Mouse (Mus musculus): ENCODE measurements around the gene E2f1.

Gene E2f1

DNA sequence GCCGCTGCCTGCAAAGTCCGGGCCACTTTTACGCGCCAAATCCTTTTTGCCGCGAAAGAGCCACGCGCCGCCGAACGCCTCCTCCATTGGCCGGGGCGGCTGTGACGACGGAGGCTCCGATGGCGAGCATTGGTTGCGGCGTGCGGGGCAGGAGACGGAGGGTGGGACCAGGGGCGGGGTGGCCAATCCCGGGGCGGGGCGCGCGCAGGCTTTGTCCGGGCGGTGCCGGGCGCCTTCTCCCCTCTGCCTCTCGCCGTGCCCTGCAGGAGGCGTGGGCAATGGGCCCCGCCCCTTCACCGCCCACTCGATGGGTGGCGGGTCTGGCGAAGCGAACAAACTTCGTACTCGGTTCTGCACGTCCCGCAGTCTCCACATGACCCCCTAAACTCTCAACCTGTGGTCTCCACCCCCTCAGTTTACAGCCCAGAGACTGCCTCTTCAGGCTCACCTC lies at the start of gene E2f1:
E2f1 (minus strand) TSS at position 57 of the 451 bp plus-strand sequence.
- no peak for TF ChIP-seq GATA4 (IDR thresholded peaks at IDR 0.05; ENCODE audit: insufficient replicate concordance, low read length)

DNA sequence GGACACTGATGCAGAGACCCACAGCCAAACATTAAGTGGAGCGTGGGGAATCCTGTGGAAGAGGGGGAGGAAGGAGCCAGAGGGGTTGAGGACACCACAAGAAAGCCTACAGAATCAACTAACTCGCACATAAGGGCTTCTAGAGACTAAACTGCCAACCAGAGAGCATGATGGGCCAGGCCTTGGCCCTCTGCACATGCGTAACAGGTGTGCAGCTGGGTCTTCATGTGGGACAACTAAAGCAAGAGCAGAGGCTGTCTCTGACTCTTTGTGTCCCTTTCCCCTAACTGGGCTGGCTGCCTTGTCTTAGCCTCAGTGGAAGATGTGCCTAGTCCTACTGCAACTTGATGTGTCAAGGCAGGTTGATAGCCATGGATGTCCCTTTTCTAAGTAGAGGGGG lies 47.4 kb upstream of the E2f1 start:
- TF ChIP-seq GATA4 (IDR thresholded peaks at IDR 0.05; ENCODE audit: insufficient replicate concordance, low read length), result no peak

DNA sequence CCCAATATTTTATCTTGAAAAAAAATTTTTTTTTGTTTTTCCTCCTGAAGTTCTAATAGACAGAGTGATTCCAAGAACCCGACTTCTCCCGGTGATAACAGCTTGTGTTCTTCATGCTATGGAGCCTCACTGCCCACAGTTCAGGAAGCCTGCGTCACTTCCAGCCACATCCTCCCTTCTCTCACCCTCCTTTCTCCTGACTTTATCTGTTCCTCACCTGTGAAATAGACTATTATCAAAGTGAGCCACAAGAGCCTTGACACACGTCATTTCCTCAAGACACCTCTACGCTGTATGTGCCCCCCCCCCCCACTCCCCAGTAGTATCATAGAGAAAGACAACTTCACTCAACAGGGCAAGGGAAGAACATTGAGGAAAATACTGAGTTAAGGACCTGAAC lies 46.0 kb upstream of the E2f1 start:
- TF ChIP-seq GATA4 (IDR thresholded peaks at IDR 0.05; ENCODE audit: insufficient replicate concordance, low read length), result no peak

DNA sequence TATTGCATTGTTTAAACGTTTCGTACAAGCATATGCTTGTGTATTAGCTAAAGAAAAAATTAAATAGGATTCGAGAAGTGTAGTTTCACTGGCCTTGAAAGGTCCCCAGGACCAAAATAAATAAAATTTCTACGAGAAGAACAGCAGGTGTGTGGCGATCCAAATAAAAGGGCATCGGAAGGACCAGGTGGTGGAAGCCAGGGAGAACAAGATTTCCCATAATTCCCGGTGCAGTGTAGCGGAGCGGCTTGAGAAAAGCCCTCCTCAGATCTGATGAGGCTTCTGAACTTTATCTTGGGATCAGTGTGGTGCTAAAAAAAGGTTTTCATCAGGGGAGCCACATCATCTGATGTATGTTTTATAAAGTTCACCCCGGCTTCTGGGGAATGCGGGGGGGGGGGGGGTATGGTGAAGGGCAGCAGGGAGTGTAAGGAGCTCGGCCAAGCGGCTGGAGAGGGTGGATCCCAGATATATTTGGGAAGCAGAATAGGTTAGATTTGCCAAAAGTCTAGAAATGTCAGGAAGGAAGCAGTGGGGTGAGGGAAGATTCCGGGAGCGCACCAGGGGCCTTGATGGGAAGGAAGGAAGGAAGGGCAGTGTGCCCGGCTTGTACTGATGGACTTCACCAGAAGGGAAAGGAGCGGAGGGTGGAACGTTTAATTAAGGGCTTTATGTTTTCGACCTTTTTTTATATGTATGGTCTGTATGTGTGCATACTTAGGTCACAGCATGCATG lies 45.3 kb upstream of the E2f1 start:
- no peak for TF ChIP-seq GATA4 (IDR thresholded peaks at IDR 0.05; ENCODE audit: insufficient replicate concordance, low read length)

DNA sequence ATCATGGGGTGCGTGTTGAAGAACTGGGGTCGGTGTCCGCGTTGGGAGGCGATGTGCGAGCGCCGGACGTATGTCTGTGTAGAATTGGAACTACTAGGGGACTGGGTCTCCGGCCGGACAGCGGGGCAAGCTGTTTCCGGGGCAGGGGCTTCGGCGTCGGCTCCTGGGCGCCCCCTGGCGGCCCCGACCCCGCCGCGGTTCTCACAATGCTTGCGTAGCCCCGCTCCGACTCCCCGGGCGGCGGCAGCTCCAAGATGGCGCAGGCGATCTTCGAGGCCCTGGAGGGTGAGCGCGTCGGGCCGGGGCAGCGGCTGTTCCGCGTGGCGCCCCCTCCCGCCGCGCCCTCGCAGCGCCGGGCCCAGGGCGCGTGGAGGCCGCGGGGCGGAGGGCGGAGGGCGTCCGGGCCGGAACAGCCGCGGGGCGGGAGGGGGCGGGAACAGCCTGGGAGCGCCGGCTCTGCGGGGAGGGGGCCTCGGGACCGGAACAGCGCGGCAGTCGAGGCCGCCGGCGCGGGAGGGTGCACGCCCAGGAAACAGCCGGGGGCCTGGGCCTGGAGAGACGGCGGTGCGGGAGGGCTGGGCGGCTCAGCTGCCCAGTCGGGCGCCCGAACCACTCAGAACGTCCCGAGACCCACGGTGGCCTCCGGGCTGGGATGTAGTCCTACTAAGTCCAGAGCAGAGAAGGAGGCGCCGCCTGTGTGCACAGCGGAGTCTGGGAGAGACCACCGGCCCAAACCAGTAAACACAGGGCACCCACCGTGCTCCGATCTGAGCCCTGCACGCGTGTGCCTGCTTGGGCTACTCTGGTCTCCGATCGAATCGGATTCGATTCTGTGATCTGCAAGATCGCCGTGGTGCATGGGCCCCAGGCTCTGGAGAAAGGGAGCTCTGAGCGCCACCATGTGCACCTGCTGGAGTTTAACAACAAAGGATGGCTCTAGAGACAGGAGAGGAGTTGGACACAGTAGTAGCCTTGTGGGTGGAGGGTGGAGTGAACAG lies 43.7 kb upstream of the E2f1 start, which contains the start of the genes Zfp341 and 4930519P11Rik:
Zfp341 (plus strand) TSS at position 180 of the 998 bp plus-strand sequence.
4930519P11Rik (minus strand) TSS at position 320 of the 998 bp plus-strand sequence.
- TF ChIP-seq GATA4 (IDR thresholded peaks at IDR 0.05; ENCODE audit: insufficient replicate concordance, low read length), result no peak

DNA sequence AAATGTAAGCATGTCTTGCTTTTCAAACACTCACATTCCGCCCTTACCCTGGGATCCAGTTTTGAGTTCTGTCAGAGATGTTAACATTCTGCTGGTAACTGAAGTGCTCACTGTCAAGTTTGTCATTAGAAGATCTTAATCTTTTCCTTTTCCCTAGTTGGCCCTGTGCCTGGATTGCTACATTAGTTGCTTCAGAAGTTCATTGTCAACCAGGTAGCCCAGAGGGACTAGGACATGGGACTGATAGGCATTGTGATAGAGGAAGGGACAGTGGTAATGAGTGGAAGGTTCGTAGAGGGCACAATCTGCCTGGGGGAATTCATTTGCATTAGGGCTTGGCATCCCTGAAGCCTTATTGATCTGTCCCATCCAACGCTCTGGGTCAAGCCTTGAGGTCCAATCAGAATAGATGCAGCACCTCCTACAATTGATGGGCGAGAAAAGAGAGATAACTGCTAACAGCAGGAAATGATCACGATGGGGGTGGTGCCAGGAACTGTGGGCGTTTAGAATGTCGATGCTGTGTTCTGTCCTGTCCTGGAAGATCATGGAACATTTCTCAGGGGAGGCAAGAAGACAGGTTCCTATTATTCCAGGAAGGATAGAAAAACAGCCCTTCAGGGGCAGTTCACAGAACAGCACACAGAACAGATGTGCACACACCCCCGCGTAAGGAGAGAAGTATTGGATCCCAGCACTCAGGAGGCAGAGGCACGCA lies 39.5 kb upstream of the E2f1 start:
- TF ChIP-seq GATA4 (IDR thresholded peaks at IDR 0.05; ENCODE audit: insufficient replicate concordance, low read length), result peak; percentile 67; the same call in 1 of the 2 replicates

DNA sequence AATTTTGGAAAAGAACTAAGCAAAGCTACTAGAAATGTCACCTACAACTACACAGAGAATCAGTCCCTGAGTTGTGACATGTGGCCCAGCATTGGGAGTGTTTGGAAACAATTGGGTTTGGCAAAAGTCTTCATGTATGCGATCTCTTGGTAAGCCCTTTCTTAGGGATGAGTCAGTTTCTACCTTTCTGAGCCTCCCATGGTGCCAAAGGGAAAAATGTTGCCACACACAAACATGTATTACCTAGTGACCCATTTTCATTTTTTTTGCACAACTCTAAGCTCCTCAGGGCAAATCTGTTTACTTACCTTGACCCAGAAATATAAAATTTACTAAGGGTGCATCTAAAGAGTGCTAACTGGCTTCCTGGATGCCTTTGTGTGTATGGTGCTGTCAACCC lies 37.3 kb upstream of the E2f1 start:
- no peak for TF ChIP-seq GATA4 (IDR thresholded peaks at IDR 0.05; ENCODE audit: insufficient replicate concordance, low read length)

DNA sequence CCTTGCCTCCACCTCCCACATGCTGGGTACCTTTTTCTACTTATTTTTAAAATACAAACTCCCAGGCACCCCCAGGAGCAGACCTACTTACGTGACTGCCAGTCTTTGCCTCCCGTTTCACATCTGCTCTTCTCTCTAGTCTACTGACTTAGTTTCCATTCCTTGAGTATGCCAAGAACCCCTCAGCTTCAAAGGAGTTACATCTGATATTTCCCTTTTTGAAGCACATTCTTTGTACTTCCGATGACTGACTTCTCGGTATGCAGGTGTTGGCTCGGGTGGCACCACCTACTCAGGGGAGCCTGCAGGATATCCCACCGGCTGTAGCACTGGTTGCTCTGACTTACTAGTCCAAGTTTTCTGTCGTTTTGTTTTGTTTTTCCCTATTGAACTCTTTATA lies 34.5 kb upstream of the E2f1 start:
- TF ChIP-seq GATA4 (IDR thresholded peaks at IDR 0.05; ENCODE audit: insufficient replicate concordance, low read length), result no peak

DNA sequence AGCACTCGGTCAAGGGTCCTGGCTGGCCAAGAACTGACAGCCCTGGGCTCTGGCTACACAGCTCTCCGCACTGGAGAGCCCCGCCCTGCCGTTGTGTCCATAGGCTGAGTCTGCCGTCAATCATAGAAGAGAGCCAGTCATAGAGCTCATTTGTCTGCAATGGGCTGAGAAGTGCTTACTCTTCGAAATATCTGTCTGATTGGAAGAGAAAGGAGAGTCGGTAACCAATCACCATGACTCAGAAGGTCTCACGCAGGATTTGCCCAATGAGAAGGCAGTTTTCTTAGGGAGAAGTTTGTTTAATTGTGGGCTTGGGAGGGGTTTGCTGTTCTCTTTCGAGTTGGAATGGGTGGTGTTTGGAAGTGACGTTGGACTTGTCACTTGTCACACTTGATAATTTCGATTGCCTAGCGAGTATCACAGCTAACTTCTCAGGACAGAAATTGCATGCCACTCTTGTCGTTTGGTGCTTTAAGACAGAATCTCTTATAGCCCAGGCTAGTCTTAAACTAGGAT lies 34.0 kb upstream of the E2f1 start, which contains the start of gene Pxmp4:
Pxmp4 (minus strand) TSS at position 71 of the 516 bp plus-strand sequence.
- no peak for TF ChIP-seq GATA4 (IDR thresholded peaks at IDR 0.05; ENCODE audit: insufficient replicate concordance, low read length)

DNA sequence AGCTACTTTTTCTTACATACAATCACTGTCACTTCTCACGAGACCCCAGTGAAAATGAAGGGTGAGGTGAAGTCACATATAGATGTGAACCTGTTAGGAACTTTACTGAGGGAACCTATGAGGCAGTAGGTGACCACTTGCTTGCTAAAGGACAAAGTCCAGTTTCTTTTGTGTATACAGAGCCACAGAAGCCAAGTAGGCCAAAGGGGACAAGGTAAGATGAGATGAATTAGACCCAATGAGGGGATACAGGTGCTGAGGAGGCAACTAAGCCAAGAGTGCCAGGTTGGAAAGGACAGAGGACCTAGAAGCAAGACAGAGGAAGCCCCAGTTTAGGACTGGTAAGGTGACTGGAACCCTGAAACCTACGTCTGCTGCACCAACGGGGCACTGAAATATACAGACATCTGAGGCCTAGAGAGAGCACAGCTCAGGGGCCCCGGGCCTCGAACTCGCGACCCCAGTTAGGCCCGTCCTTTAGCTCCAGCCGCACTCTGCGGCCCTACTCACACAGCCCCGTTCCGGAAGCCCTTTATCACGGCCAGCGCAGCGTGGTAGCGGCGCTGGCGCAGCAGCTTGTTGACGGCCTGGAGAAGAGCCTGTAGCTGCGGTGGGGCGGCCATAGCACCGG lies 33.4 kb upstream of the E2f1 start:
- no peak for TF ChIP-seq GATA4 (IDR thresholded peaks at IDR 0.05; ENCODE audit: insufficient replicate concordance, low read length)

DNA sequence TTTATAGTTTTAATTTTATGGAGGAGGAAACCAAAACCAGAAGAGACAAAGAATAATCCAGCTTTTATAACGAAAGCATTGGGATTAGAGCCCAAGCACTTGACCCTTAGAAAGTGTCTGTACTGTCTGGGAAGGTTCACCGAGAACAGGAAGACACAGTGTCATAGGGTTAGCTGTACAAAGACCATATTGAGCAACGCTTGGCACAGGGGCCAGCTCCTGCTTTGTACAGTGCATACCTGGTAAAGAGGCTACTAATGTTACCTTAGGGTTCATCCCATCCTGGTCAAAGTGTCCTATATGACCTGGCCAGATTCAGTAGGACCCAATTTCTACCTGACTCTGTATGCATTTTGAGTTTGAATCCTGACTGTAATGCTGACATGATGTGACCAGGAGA lies 31.6 kb upstream of the E2f1 start:
- no peak for TF ChIP-seq GATA4 (IDR thresholded peaks at IDR 0.05; ENCODE audit: insufficient replicate concordance, low read length)

DNA sequence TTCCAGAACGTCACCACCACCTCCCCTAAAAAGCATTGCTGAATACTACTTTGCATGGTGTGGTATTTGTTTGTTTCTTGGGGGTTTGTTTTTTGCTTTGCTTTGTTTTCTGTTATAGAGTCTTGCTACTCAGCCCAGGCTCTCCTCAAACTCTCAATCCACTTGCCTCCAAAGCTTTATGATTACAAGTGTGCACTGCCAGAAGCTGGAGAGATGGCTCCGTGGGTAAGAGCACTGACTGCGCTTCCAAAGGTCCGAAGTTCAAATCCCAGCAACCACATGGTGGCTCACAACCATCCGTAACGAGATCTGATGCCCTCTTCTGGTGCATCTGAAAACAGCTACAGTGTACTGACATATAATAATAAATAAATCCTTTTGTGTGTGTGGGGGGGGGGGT lies 30.9 kb upstream of the E2f1 start:
- no peak for TF ChIP-seq GATA4 (IDR thresholded peaks at IDR 0.05; ENCODE audit: insufficient replicate concordance, low read length)

DNA sequence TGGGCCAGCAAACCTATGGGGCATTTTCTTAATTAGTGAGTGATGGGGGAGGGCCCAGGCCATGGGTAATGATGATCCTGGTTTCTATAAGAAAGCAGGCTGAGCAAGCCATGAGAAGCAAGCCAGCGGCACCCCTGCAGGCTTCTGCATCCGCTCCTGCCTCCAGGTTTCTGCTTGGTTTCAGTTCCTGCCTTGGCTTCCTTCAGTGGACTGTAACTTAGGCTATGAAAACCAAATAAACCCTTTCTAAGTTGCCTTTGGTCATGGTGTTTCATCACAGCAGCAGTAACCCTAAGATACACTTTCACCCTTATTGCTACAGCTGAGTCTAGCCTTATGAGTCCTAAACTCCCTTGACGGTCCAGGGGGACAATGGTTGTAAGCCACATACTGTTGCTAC lies 27.7 kb upstream of the E2f1 start:
- TF ChIP-seq GATA4 (IDR thresholded peaks at IDR 0.05; ENCODE audit: insufficient replicate concordance, low read length), result no peak

DNA sequence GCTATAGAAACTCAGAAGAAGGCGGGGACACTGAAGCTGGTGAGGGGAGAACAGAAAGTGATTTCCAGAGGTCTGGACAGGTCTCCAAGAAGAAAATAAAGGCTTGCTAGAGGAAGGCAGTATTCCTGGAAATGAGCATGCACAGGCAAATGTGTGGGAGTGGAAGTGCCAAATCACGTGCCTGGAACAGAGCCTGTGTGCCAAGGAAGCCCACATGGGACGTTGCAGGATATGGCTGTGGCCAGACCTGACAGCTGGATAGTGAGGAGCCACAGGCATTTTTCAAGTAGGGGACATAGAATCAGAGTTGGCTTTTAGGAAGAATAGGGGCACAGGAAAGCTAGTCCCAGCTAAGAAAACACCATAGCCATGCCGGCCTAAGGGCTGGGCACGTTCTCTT lies 26.1 kb upstream of the E2f1 start:
- no peak for TF ChIP-seq GATA4 (IDR thresholded peaks at IDR 0.05; ENCODE audit: insufficient replicate concordance, low read length)

Measured in liver, adult (tissue).